Mouse (Mus musculus) megakaryocyte, adult 5-6 weeks (primary cell): ENCODE data around the gene Tepsin. TPM values are rescaled to one million over a fixed set of nuclear protein-coding genes. Genes with fewer than 3 reads are reported as not detected.

ENCODE experiments used
- ATAC-seq: 2 replicates; pipeline ENCODE4 v1.8.0; 2016; ENCODE audit warnings: mild to moderate bottlenecking, inconsistent platforms; ENCODE audit not compliant: poor library complexity, severe bottlenecking
- total RNA-seq, 2 experiments: library from RNA; stranded (forward) in 1 of 2; stranded (reverse) in 1 of 2; fragments of 153-499, 151-499 nt in 1 of 2; fragments of 221-1000, 200-1000 nt in 1 of 2; gene quantifications; 2 replicates each; pipeline versions ENCODE4 v1.2.3 to v1.2.4; 2015 to 2017

Gene Tepsin
- total RNA-seq, 2 experiments from 2014 or later, result 14.3 to 14.8 TPM

DNA sequence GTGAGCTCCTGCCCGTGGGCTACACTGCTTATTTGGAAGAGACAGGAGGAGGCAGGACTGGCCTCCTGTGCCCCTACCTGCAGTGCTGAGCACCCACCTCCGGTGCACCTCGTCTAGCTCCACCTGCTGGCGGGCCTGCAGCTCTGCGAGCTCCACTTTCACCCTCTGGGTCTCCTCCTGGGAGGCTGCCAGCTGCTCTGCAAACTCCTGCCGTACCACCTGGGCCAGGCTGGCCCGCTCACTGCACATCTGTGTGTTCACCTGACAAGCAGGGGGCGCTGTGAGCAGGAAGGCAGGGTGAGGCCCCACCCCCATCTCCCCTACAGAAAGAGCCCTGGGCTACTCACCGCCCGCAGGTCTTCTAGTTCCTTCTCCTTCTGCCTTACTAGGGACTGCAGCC is 33.2 kb downstream of the Tepsin start:
- ATAC-seq, result peak; percentile 73

GRCm38 (mm10) chr11:120064668-120065040 is 33.9 kb downstream of the Tepsin start:
- no peak for ATAC-seq

DNA sequence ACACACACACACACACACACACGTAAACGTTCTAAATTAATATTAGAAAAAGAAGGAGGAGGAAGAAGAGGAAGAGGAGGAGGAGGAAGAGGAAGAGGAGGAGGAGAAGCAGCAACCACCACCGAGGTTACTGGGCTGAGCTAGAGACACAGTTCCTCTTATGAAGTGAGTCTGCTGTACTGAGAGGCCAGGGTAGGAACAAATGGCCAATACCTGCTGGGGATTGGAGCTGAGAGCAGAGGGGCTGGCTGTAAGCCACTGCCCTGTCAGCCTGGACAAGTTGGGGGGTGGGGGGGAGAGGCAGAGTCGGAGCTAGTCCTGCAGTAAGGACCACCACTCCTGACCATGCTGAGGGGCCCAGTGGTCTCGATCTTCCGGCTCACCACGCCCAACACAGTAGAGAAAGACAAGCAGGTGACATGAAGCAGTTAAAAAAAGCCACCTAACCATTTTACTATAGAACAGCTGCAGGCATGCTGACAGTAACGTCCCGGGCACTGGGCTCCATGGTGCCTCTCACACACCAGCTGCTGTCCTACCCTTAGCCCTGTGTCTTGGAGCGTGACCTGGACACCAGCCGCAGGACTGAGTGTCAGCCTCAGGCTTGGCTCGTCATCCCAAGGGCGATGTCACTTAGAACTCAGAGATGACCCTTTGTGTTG is 34.4 kb downstream of the Tepsin start:
- peak; percentile 68 for ATAC-seq

DNA sequence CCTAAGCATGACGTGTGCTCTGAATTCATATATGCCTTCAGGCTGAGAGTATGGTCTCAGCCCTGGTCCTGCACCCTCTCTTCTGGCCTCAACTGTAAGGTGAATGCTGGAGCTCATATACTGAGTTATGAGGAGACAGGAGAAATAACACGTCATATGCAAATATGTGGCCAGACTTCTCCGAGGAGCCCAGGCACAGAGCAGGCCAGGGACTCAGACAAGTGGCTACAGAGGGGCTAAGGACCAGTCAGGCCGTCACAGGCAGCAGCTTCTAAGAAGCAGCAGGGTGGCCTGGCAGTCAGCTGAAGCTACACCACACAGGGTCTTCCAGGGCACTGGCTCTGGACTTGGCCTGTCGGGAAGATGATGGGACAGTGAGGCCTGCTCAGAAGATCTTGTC is 35.2 kb downstream of the Tepsin start:
- no peak for ATAC-seq

GRCm38 (mm10) chr11:120060634-120061033 is 37.9 kb downstream of the Tepsin start:
- ATAC-seq, result no peak

GRCm38 (mm10) chr11:120055953-120056732 is 42.4 kb downstream of the Tepsin start:
- ATAC-seq, result no peak

- no peak for ATAC-seq
These were observed 44.7 kb downstream of the Tepsin start for GRCm38 (mm10) chr11:120053846-120054245.

DNA sequence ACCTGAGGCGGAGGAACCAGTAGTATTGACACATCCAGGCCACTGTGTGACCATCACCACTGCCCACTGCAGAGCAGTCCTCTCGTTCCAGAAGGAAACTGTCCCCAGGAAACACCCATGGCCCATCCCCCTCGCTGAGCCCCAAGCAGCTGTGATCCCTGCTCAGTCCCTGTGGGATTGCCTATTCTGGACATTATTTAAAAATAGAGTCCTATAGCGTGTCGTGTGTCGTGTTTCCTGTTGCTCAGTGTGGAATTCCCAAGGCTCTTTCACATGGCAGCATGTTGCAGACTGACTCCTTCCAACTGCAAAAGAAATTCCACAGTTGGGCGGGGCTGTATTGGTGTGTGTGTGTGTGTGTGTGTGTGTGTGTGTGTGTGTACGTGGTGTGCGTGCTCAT is 46.3 kb downstream of the Tepsin start:
- no peak for ATAC-seq

GRCm38 (mm10) chr11:120051124-120051811 is 47.3 kb downstream of the Tepsin start:
- no peak for ATAC-seq

DNA sequence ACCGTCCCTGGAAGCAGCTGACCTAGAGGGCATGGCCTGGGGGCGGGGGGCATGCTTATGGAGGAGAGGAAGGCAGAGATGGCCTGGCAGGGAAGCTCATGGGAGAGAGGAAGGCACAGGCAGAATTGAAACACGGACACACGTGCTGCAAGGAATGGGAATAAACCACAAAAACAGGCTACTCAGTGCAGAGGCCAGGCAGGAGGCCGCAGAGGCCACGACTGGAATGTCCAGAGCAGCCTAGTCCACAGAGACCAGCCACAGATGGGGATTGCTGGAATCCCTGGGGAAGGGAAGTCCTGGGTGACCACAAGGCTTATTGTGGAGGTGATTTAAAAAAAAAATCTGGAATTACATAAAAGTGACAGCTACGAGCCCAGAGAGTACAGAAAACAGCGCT is 49.5 kb downstream of the Tepsin start:
- ATAC-seq, result no peak

- peak; percentile 31 for ATAC-seq
These were observed 50.3 kb downstream of the Tepsin start for GRCm38 (mm10) chr11:120048252-120048556.

DNA sequence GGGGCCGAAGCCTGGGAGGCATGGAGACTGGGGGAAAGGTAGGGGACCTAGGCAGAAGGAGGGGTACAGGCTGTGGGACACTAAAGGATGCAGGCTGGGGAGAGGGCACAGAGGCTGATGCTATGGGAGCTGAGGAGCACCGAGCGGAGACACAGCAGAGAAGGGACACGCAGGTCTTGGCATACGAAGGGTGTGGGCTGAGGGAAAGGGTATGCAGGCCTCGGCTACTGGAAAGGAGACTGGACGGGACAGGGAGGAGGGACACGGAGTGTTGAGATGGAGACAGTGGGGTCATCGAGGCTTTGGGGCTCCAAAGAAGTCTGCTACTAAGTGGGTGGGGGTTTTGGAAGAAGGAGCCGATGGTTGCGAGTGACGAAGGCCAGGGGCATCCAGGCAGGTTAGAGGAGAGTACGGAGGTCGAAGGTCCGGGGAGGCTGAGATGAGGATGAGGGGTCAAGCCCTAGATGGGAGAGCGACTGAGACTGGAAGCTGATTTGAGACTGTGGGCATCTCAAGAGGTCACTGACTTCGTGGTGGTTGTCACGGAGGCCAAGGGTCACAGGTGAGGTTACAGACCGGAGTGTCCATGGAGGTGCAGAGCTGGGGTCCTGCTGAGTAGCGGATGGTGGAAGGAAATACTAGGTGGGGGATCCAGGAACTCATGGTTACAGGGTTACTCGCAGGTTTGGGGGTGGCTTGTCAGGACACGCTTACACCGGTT is 50.8 kb downstream of the Tepsin start:
- no peak for ATAC-seq

GRCm38 (mm10) chr11:120046553-120047191 is 51.9 kb downstream of the Tepsin start, which contains the start of gene Aatk:
TSS of gene Aatk (minus strand) at chr11:120047167.
- ATAC-seq, result no peak

DNA sequence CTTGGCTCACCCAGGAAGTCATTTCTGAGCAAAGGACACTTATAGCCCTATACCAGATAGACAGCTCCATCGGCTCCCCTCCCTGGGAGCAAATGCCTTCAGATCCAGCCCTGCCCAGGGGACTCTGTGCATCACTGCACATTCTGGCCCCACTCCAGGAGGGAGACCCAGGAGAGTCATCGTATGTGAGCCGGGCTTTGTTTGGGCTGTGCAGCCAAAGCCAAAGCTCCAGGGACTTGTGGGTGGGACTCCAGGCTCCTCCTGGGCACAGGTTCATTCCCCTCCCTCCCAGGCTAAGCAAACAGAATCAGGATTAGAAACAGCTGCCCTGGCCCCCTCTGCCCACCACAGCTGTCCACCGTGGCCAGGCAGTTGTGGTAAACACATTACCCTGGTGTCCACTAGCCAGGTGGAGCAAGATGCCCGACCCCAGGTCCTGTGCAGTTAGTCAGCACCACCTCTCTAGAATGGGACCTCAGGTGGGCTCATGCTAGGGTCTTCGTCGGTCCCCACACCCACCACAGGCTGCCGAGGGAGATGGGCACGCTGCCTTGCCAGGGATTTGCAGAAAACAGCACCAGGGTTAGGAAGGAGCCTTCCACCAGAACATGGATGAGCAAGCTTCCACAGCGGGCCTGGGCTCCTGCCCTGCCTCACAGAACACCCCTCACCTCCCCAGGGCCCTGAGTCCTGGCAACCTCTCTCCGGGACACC is 52.5 kb downstream of the Tepsin start:
- no peak for ATAC-seq

- ATAC-seq, result no peak
These were observed 53.2 kb downstream of the Tepsin start for GRCm38 (mm10) chr11:120045341-120045740.

DNA sequence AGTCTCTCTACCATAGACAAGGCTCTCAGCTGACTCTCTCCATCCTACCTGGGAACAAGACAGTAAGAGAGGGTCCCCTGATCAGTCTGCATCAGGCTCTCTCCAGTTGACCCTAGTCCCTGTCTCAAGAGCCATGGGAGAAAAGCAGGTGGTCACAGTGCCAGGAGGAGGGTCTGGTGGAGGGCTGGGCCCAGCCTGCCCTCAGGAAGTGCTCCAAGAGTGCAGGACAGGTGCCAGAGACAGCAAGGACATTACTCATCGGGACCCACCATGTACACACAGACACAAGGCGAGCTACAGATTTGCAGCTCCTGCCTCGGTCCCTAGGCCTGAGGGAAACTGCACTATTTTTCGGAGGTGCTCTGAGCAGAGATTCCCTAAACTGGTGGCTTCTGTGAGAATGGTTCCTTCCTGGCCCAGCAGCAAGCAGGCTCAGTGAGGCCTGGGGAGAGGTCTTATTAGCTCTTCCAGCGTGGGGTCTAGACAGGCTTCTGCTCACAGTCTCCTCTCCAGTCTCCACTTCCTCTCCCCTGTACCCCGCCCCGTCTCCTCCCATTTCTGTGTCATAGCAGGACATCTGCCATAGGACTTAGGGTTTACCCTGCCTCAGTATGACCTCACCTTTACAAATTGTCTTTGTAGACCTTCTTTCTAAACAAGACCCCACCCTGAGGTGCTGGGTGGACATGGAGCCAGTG is 56.2 kb downstream of the Tepsin start:
- ATAC-seq, result peak; percentile 40

DNA sequence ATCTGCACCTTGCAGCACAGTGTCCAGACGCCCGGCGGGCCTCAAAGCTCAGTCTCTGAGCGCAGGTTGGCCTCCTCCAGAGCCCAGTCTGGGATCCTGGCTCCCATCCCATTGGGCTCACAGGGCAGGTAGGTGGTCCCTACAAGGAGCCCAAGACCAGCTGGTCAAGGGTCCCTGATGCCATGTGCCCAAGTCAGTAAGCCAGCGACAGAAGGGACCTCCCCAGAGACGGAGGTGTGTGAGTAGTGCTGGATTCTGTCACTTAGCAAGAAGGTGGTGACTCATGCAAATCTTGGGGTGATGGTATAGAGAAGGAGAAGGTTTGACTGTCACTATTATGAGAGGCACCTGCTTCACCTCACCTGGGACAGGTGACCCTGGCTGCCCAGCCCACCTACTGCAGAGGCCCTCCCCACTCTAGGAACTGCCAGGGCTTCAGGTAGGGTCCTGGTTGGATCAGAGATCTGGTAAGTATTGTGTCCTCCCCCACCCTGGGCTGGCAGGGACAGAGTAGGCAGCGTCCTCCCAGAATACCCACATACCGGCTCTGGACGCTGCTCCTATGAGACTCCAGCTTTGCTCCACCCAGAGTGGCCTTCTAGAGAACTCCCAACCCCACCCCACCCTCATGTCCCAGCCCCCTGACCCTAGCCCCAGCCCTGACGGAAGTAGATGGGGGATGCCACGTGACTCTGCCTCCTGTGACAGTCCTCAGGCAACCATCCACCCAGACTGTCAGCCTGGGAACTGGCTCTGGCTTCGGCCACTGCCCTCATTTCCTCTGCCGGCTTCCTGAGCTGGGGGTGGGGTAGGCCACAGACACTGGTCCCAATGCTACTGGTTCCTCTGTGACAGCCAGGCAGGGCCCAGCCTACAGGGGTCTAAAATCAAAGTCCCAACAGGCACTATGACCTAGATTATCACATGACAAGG is 57.1 kb downstream of the Tepsin start:
- peak; percentile 77 for ATAC-seq
